Comparison of ENCODE assay signal across 23 mouse cellular contexts in genomic region chr2:6586122-6586681, GRCm38 (mm10).
"Had no signal": no experiment of that assay in that cellular context is flagged by ENCODE, and none has a peak within 500 bp of the region (broad histone marks: within the 10 kb centered on the region; RNA-seq: fewer than 3 reads in every experiment).

No protein-coding gene starts in this region.

- H3K4me2 ChIP-seq: kidney, embryonic 15.5 days; limb, embryonic 13.5 days; liver, embryonic 12.5 days; liver, embryonic 15.5 days; lung, embryonic 15.5 days; neural tube, embryonic 13.5 days had no signal

- ATAC-seq: liver, embryonic 12.5 days had no signal

- H3K9ac ChIP-seq: kidney, embryonic 15.5 days; limb, embryonic 13.5 days; liver, embryonic 12.5 days; liver, embryonic 15.5 days; lung, embryonic 15.5 days; neural tube, embryonic 13.5 days had no signal

- H3K9me3 ChIP-seq: kidney, embryonic 15.5 days; limb, embryonic 13.5 days; liver, embryonic 12.5 days; liver, embryonic 15.5 days; lung, embryonic 15.5 days; megakaryocyte, embryonic 14.5 days; midbrain, embryonic 10.5 days; neural tube, embryonic 13.5 days had no signal

- H3K27ac ChIP-seq: kidney, embryonic 15.5 days; left cerebral cortex, adult 2 months; limb, embryonic 13.5 days; liver, embryonic 12.5 days; liver, embryonic 15.5 days; lung, embryonic 15.5 days; midbrain, embryonic 10.5 days; neural tube, embryonic 13.5 days had no signal

- H3K36me3 ChIP-seq: kidney, embryonic 15.5 days; limb, embryonic 13.5 days; liver, embryonic 12.5 days; liver, embryonic 15.5 days; lung, embryonic 15.5 days had no signal

- H3K4me3 ChIP-seq: kidney, embryonic 15.5 days; left cerebral cortex, adult 2 months; limb, embryonic 13.5 days; liver, embryonic 12.5 days; liver, embryonic 15.5 days; lung, embryonic 15.5 days; megakaryocyte, embryonic 14.5 days; midbrain, embryonic 10.5 days; myocyte; neural tube, embryonic 13.5 days had no signal

- DNase-seq: kidney, adult 8-10 months; kidney, postnatal 10 days; kidney, postnatal 36 days; layer of hippocampus, postnatal 36 days; liver; lung, adult 18-20 months; lung, postnatal 10 days; lung, postnatal 36 days; retina, postnatal 1 day; right cerebral cortex, postnatal 25 days; spleen, adult 18-20 months; thymus, adult 18-20 months; thymus, postnatal 36 days had no signal

- H3K4me1 ChIP-seq: kidney, embryonic 15.5 days; liver, embryonic 12.5 days; liver, embryonic 15.5 days; lung, embryonic 15.5 days; midbrain, embryonic 10.5 days had no signal

- H3K27me3 ChIP-seq: kidney, embryonic 15.5 days; limb, embryonic 13.5 days; liver, embryonic 12.5 days; liver, embryonic 15.5 days; lung, embryonic 15.5 days; megakaryocyte, embryonic 14.5 days; neural tube, embryonic 13.5 days had no signal
